Mouse (Mus musculus) cerebellum, adult 11-12 months (tissue): ENCODE data around the gene Lect2.
A peak's percentile ranks its signal among the peaks of the same experiment; 100 is the strongest.

ENCODE experiments used
- DNase-seq: peaks from one replicate; pipeline ENCODE4 v3.0.0; 2022

Gene Lect2

DNA sequence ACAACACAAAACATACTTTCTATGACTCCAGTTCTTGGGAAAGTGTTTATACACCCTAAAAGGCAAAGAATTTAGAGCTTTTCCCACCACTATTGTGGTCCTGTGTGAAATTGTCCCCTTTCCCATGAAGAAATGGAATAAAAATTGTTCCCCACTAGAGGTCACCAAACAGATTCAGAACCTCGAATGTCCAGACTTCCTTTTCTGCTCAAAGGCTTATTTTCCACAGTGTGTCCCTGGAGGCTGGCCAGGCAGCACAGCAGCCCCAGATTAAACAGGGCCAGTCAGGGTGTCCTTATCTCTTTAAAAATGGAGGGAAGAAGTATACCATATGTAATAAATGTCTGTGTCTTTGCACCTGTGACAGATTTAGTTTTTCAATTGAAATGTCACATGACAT lies 7.7 kb upstream of the Lect2 start:
- DNase-seq = peak; percentile 5

DNA sequence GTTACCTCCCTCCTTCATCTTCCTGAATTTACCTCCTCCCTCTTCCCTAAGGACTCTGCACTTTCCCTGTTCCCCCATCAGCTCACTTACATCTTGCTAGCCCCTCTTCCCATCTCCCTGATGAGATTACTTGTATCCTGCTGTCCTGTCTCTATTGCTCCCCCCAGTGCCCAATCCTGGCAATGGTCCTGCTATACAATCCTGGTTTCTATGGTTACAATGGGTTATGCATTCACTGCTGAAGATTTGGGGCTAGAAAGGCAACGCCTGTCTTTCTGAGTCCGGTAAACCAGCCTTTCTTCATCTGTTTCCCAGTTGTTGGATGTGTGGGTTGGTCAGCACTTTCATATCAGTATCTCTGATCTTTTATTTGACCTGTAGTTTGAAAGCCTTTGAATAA lies 6.1 kb upstream of the Lect2 start:
- DNase-seq = no peak

DNA sequence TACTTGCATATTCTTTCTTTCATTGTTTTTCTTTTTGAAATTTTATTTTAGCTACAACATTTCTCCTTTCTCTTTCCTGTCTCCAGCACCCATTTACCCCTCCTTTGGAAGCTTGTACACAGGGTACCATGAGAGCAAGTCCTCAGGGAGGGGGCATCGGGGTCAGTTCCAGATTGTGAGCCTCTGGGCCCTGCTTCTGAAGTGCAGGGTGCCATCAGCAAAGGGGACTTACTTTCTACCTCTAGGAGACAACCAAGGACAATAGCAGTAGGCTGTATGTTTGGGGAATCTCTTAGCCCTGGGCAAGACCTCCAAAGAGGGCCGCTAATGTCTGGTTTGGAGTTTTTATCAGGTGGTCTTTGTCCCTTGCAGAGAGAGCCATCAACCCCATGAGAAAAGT lies 5.6 kb upstream of the Lect2 start:
- no peak for DNase-seq

DNA sequence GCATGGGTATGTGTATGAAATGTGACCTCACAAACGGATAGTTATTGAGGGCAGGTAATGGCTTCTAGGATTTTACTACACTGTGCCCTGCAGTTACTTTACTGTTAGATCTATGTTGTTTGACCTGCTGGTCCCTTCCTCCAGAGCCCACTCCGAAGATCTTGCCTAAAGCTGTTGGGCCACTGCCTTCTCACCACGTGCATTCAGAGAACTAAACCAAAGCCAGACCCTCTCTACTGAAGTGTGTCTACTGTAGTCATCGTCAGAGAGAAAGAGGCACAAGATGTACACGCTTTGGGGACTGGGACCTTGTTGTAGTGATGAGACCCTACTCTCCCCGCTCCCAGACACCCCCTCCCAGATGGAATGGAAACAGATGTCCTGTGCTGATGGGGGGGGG lies 3.4 kb upstream of the Lect2 start:
- no peak for DNase-seq

DNA sequence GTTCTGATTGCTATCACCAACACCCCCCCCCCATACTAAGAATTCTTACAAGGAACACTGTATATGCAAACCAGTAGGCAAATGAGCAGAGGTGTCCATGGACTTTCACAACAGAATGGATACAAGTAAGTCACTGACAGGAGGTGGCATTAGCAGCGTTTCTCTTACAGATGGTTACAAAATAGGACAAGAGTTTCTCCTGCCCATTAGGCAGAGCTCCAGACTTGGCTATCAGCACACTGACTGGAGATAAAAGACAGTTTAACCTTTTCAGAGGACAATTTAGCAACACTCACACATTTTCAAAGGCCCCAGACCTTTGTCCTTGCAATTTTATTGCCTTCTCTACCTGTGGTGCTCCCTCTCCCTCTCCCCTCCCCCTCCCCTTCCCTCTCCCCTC lies 2.3 kb upstream of the Lect2 start:
- no peak for DNase-seq

DNA sequence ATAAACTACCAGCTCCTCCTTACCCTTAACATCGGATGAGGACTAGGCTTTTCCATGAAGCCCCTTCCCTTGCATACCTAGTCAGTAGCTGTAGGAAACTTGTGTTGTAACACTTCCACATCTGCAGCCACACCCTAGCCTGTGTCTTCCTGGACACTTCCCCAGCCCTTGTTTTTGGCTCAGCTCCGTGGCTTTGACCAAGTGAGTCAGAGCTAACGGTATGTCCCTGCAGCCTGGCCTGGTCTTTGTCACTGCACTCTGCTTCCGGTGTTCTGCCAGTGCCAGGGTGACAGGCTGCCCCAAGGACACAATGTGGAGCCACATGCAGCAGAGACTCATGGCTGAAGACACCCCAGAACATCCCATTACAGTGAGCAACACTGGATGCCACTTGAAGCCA lies 1.1 kb upstream of the Lect2 start:
- DNase-seq = no peak

DNA sequence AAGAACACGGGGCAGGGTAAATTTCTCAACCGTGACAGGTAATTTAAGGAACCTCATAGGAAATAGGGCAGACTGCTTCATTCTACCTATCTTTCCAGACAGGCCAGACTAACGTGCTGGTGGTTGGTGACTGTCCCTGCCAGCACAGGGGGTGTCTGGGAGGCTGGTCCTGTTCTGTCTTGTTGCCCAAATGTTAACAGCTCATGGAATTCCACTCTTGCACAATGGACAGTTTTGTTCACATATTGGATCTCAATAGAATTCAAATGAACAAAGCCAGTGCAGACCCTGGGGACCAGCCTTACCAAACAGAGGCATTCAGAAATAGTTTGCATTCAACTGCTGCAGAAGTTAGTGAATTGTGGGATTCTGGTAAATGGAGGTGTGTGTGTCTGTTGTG lies 3.3 kb downstream of the Lect2 start:
- DNase-seq = no peak

DNA sequence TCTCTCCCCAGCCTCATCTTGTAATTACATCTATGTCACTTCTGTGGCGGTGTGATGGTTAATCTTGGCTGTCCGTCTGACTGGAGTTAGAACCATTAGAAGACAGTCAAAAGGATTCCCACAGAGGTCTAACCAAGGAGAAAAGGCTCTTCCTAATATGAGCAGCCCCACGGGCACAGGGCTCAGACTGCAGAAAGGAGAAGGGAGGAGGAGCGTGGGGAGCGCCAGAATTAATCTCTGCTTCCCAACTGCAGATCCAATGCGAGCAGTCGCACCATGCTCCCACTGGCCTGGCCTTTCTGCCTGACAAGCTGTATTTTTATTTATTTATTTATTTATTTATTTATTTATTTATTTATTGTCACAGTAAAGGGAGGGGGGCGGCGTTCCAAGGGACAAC lies 4.5 kb downstream of the Lect2 start:
- DNase-seq = no peak

DNA sequence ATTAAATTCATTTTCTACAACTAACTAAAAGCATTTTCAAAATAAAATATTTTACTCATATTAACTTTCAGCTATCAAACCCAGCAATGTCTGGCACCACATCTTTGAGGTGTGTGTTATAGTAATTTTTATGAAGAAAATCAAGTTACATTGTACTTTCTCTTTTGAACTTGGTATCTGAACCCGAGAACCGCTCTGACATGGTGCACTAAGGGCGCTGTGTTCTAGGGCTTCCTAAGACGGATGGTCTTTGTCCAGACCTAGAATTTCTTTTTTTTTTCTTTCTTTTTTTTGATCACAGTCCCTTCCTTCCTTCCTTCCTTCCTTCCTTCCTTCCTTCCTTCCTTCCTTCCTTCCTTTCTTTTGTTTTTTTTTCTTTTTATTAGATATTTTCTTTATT lies 8.5 kb downstream of the Lect2 start:
- DNase-seq = no peak

DNA sequence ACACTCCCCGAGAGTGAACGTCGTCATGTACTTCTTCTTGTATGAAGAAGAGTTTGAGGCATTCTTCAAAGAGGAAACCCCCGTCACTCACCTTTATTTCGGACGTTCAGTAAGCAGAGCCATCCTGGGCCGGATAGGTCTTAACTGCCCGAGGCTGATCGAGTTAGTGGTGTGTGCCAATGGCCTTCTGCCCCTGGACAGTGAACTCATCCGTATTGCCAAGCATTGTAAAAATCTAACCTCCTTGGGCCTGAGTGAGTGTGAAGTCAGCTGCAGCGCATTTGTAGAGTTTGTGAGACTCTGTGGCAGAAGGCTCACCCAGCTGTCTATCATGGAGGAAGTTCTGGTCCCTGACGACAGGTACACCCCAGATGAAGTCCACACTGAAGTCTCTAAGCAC lies 11.3 kb downstream of the Lect2 start:
- no peak for DNase-seq

DNA sequence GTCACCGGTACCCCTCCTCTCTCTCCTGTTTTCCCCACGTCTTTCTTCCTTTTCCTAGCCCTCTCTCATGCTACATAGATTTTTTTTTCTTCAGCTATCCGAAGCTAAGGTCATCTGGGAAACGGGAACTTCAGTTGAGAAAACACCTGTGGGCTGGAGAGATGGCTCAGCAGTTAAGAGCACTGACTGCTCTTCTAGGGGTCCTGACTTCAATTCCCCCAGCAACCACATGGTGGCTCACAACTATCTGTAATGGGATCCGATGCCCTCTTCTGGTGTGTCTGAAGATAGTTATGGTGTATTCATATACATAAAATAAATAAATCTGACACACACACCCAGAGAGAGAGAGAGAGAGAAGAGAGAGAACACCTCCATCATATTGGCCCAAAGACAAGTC lies 12.7 kb downstream of the Lect2 start:
- DNase-seq = no peak

DNA sequence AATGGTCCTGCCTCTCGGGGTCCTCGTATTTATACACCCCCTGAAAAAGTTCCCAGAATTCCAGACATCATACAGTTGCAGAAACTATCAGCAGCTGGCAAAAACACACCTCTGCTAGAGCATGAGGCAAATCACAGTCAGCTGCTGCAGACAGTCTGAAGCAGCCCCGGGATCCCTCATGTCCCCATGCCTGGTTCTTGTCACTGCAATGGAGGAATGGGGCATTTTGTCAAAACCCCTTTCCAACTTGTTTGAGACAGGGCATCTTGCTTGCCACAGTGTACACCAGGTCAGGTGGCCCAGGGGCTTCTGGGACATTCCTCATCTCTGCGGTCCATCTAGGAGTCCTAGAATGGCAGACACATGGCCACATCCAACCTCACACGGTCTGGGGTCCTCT lies 13.4 kb downstream of the Lect2 start:
- DNase-seq = no peak

DNA sequence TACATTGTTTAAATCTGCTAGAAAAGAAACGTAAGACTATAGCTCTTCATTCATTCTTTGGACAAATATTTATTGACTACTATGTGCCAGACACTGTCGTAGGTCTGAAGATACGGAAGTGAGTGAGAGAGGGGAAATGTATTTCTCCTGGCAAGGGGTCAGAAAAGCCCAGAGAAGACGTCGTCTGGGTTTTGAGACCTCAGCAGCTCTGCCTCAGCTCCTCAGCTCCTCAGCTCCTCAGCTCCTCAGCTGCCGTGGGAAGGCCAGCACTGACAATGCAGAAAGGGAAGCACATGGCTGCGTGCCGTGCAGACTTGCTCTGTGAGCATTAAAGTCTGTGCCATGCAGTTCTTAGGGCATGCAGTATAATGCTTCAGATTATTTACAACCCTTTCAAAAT lies 18.6 kb downstream of the Lect2 start:
- DNase-seq = no peak

DNA sequence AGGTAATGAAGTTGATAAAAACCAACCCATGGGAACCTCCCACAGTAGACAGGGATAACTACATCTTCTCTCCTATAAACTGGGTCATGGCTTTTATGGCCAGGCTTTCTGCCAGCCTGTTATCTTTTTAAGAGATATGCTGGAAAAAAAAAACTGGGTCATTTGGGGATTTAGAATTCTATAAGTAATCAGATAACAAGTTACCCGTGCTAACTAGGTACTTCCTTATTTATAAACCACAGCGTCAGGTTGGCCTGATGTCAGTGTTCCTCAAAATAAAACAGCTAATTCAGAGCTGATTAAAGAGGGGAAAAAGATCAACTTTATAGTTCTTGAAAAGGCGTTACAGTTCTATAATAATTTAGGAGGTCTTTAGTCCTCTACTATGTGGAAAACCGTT lies 19.3 kb downstream of the Lect2 start:
- no peak for DNase-seq

DNA sequence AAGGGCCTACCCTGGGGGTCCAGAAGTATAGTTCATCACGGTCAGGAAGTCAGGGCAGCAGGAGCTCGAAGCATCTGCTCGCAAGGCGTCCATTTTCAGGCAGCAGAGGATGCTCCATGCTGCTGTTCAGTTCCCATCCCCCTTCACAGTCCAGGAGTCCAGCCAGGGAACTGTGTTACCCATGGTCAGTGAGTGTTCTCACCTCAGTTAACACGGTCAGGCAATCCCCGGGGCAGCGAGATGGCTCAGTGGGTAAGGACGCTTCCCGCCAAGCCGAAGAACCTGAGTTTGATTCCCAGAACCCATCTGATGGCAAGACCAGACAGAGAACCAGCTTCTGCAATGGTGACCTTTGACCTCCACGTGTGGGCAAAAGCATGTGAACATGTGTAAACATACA lies 20.0 kb downstream of the Lect2 start:
- DNase-seq = no peak

DNA sequence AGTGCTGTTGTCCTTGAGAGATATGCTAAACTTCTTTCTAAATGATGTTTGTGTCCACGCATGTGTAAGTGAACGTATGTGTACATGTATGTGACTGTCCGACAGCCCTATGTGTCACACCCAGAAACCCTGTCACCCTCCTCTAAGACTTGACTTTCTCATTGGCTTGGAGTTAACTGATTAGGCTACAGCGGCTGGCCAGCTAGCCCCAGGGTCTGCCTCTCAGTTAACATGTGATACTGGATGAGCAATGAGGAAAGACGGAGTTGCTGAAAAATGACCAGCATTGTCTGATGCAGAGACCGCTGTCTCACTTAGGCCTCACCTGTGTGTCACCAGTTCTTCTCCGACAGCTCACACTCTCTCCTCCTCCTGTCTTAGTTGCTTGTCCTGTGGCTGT lies 20.5 kb downstream of the Lect2 start:
- no peak for DNase-seq

DNA sequence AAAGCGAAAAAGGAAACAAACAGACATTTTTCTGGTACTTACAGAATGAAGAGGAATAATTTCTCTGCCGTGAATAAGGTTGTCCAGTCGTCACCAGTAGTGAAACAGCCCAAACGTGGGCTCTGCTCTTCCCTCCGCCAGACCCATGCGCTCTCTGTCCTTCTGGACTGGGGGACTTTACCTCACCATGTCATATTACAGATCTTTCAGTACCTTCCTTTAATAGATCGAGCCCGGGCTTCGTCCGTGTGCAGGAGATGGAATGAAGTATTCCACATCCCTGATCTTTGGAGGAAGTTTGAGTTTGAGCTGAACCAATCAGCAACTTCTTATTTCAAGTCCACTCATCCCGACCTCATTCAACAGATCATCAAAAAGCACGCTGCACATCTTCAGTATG lies 21.4 kb downstream of the Lect2 start:
- DNase-seq = no peak

DNA sequence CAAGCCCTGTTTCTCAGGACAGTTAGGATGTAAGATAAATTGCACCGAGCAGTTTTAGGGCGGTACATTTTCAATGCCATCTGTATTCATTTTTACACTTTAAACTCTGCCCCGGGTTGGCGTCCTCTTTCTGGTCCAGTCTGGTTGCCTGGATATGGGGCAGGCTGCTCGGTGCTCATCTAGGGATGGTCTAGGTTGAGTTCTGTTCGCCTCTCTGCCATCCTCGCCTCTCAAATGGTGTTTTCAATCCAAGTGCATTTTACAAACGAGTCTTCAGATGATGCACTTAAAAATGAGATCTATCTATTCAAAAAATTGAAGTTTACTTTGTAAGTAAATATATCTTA lies 25.5 kb downstream of the Lect2 start:
- DNase-seq = no peak

DNA sequence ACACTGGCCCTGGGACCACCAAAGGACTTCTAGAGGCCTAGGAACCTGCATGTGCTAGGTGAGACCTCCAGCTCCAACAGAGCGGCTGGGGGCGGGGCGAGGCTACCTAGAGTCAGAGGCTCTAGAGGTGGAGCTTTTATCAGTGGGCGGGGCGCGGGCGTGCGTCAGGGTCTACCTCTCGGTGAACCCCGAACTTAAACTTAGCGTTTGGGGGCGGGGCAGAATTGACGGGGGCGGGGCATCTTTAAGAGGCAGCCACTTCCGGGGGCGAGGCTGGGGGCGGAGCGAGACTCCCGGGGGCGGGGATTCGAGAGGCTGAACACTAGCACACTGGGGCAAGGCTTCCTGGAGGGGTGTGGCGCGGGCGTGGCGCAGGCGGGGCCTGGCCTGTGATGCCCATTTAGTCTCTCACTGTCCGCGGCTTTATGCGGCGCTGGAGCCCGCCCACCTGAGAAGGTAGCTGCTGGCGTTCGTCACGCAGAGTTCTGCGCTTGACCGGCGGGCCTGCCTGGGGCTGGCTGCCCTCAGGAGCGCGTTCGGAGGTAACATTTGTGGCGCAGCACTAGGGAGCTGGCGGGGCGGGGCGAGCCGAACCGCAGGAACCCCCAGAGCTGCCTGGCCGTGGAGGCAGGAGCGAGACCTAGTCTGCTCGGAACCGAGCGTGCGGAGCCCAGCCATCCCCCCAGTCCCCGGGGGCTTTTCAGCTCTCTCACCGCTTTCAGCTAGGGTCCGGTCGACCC lies 26.1 kb downstream of the Lect2 start, which contains the start of gene Fbxl21:
Gene Fbxl21 (plus strand): TSS at position 392 of the 740 bp plus-strand sequence.
- DNase-seq = peak; percentile 96

DNA sequence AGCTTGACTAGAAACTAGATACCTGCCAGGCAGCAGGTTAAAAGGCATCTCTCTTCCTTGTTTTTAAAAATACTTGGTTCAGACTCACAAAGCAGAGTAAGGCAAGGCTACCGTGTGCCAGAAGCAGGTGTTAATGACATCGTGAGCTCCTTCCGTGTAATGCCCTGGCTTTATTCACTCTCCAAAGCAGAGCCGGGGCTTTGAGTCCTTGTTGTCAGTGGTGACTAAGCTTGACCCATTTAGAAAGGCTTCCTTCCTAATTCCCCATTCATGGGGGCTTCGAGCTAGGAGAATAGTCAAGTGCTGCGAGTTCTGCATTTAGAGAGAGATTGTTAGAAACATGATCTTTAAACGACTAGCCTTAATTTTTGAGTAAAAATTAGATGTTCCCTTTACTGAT lies 31.5 kb downstream of the Lect2 start:
- DNase-seq = no peak

DNA sequence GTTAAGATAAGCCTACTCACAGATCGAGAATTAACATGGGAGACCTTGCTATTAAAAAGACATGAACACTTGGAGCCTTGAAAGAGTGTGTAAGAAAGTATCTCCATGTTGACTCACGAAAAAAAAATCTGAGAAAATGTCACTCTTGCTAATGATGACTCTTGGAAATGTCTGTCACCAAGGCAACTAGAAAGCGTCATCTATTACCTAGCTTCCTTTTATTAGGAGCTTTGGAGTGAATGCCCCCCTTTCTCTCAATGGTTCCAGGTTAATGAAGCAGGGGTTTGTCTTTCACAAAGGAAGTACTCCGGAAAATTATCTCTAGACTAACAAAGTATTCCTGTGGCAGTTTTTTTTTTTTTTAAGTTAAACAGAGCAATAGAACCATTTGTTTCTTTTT lies 32.0 kb downstream of the Lect2 start:
- no peak for DNase-seq

DNA sequence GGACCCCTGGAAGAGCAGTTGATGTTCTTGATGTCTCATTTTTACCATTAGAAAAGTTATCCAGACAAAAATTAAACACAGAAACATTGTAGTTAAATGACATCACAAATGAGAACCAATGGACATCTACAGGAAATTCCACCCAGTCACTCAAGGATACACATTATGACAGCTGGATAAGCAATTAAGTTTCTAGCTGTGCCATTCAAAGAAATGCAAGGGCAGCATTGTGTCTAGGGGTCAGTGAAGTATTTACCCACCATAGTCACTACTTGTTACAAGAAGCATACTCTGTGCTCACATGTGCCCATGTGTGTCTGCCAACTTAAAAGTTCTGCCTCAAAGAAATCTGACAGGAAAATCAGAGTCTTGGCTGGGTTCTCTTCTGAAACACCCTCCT lies 34.7 kb downstream of the Lect2 start:
- DNase-seq = no peak

DNA sequence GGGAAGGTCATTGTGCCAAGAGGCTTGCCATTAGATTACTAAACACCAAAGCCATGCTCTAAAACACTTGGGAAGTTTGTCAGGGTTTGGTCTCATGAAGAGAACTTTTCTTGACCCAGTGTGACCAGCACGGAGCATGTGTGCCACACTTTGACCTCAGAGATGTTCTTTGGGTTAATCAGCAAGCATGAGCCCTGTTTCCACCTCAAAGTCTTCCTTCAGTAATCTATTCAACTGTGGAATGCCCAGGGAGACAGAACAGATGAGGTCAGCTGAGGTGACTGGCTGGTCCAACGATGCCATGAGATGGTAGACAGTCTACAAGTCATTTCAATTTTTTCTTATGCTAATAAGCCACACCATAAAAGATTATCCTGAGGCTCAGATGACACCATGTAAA lies 38.5 kb downstream of the Lect2 start:
- DNase-seq = no peak

DNA sequence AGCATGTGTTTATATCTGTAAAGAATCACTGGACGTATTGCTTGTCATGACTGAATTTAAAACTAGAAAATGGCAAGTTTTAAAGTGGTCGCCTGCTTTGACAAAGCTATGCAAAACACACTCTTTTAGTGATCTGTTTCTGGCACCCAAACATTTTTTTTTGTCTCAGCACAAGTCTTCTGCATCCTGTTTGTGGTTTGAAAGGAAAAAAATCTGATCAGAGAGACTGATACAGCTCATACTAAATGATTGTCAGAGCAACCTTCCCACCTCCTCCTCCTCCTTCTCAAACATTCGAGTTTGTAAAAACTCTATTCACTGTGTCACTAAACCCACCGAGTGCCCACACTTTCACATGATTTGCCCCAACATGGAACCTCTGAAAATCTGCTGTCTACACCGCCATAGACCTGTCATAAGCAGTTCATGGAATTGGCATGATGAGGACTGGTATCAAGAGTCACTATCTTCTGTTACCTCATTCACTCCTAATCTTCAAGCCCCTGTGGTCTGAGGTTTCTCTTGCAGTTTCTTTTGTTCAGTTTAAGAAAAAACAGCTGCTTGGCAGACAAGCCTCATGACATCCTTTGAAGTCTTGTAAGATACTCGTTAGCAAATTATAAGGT lies 41.3 kb downstream of the Lect2 start:
- DNase-seq = no peak

DNA sequence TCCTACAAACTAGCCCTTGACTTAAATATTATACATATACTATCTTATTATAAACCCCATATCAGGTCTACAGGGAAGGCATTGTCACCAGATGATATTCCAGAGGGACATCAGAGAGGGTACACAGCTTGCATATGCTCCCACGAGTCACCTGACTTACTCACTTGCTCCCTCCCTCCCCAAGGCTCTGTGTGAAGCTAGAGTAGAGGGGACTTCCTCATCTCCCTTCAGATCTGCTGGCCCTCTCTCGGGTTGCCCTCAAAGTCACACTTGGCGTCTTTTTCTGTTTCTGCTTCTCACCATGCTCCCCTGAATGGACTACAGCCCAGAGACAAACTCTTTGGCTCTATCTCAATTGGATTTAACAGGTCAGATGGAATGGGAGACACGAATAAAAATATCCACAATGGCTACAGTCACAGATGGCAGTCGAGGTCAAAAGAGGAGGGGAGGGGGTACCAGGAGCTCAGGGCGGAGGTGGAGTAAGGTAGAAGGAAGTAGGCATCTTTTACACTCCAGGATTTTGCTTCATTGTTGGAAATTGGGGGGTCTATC lies 46.4 kb downstream of the Lect2 start:
- no peak for DNase-seq
